Mouse (Mus musculus): ENCODE measurements at regions not wholly inside any gene's neighbourhood (a gene's known extent, or its start where the extent isn't known, plus 50 kb on each side); places are given as distances from the start of the nearest gene placed in this dataset.

DNA sequence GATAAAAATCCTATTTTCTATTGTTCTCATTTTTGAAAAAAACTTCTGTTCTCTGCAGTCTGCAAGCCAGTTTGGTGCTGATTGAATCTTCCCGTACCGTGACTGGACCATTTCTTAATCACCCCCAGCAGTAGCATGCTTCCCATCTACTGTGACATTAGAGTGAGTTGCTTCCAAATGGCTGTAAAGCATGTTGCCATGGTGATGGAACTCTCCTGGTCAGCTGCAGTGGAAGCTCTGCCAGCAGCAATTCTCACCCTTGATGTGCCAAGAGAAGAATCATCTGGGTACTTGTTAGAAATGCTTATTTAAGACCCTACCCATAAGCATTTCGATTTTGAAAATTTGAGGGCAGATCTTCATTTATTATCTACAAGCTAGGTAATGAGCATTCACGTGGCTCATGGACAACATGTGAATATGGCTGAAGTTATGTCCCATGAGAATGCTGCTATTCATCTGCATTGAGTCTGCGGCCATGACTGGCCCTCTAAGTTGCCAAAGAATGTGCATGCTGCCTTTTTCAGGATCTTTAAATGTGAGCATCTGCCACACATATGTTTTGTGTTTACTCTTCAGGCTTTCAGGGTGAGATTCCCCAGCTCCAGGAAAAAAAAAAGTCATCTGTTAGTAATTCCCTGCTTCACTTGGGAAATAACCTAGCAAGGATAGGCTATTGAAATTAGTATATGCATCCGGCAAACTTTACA is 62.8 kb downstream of the H2al1n start:
- H3K9me3 ChIP-seq (ENCODE audit: low read length) = no peaks in the 10 kb centered on the region
- H3K27me3 ChIP-seq (ENCODE audit: insufficient read depth, low read length) = no peaks in the 10 kb centered on the region
- no peak overlapping the region for H3K4me2 ChIP-seq (ENCODE audit: low read depth, low read length, poor library complexity, severe bottlenecking)
- TF ChIP-seq CTCF (IDR thresholded peaks at IDR 0.05) = no peak
- WGBS = 48% methylated on average over 6 of the region's 6 CpGs
- no peaks in the 10 kb centered on the region for H3K36me3 ChIP-seq (ENCODE audit: insufficient read depth, low read length)
- no peak overlapping the region for H3K4me3 ChIP-seq (ENCODE audit: low read depth, low read length)
- H3K9ac ChIP-seq (replicated peaks; ENCODE audit: low read length, poor library complexity, severe bottlenecking) = no peak overlapping the region
- no peaks in the 10 kb centered on the region for H3K4me1 ChIP-seq (ENCODE audit: insufficient read depth, low read length)
- ATAC-seq (ENCODE audit: low FRiP score) (peak; percentile 62; the same call in 1 of the 2 replicates), DNase-seq (ENCODE audit: low spot score) (peak; percentile 79)
- H3K27ac ChIP-seq (ENCODE audit: low read depth, low read length) = no peak overlapping the region

DNA sequence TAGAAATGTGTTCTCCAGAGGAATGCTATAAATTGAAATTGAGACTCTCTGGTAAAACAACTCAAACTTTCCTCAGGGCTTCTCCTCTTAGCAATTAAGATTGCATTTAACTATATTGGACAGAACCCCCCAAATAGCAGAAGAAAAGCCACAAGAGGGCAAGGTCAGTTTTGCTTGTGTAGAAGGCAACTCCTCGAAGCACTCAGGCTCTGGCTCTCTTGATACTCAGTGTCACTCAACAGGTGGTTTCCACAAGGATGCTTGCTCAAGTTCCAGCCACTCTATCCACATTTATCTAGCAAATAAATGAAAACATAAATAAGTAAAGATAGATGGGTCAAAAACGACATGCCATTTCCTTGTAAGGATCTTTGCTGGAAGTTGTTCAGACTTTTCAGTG is 68.4 kb downstream of the H2al1n start:
- H3K4me3 ChIP-seq (ENCODE audit: low read depth, low read length) = no peak overlapping the region
- H3K4me2 ChIP-seq (ENCODE audit: low read depth, low read length, poor library complexity, severe bottlenecking) = no peak overlapping the region
- DNase-seq (ENCODE audit: low spot score) = no peak
- no peaks in the 10 kb centered on the region for H3K36me3 ChIP-seq (ENCODE audit: insufficient read depth, low read length)
- whole genome bisulfite sequencing = 79% methylated on average over 2 of the region's 2 CpGs
- no peaks in the 10 kb centered on the region for H3K9me3 ChIP-seq (ENCODE audit: low read length)
- TF ChIP-seq CTCF (IDR thresholded peaks at IDR 0.05) = no peak
- no peak for ATAC-seq (ENCODE audit: low FRiP score)
- no peaks in the 10 kb centered on the region for H3K4me1 ChIP-seq (ENCODE audit: insufficient read depth, low read length)
- no peak overlapping the region for H3K9ac ChIP-seq (replicated peaks; ENCODE audit: low read length, poor library complexity, severe bottlenecking)
- no peaks in the 10 kb centered on the region for H3K27me3 ChIP-seq (ENCODE audit: insufficient read depth, low read length)
- H3K27ac ChIP-seq (ENCODE audit: low read depth, low read length) = no peak overlapping the region

DNA sequence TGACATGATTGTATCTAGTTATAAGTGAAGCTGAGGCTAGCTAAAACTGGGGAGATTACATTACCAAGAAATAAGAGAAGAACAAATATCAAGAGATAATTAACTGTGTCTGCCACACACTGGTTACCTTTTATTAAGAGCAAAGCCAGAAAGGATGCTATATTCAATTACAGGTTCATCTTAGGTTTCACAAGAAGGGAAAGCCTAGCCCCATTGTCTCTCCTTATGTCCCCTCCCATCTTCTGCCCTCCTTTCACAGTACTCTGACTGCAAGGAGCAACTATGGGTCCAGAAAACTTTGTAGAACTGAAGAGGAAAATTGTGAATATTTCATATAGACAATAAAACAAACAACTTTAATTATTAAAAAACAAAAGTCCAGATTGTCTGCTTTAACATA is 68.8 kb downstream of the H2al1n start:
- TF ChIP-seq CTCF (IDR thresholded peaks at IDR 0.05) = no peak
- Histone ChIP-seq H3K9me3 (ENCODE audit: low read length) (no peaks in the 10 kb centered on the region), H3K9ac (replicated peaks; ENCODE audit: low read length, poor library complexity, severe bottlenecking) (no peak overlapping the region), H3K27ac (ENCODE audit: low read depth, low read length) (no peak overlapping the region), H3K4me2 (ENCODE audit: low read depth, low read length, poor library complexity, severe bottlenecking) (no peak overlapping the region), H3K4me3 (ENCODE audit: low read depth, low read length) (no peak overlapping the region), H3K4me1 (ENCODE audit: insufficient read depth, low read length) (no peaks in the 10 kb centered on the region), H3K27me3 (ENCODE audit: insufficient read depth, low read length) (no peaks in the 10 kb centered on the region), H3K36me3 (ENCODE audit: insufficient read depth, low read length) (no peaks in the 10 kb centered on the region)
- ATAC-seq (ENCODE audit: low FRiP score) = no peak
- no peak for DNase-seq (ENCODE audit: low spot score)

- Histone ChIP-seq H3K27ac (ENCODE audit: low read depth, low read length) (no peak overlapping the region), H3K36me3 (ENCODE audit: insufficient read depth, low read length) (no peaks in the 10 kb centered on the region), H3K4me1 (ENCODE audit: insufficient read depth, low read length) (no peaks in the 10 kb centered on the region), H3K4me2 (ENCODE audit: low read depth, low read length, poor library complexity, severe bottlenecking) (no peak overlapping the region), H3K9ac (replicated peaks; ENCODE audit: low read length, poor library complexity, severe bottlenecking) (no peak overlapping the region), H3K27me3 (ENCODE audit: insufficient read depth, low read length) (no peaks in the 10 kb centered on the region), H3K4me3 (ENCODE audit: low read depth, low read length) (no peak overlapping the region), H3K9me3 (ENCODE audit: low read length) (no peaks in the 10 kb centered on the region)
- ATAC-seq (ENCODE audit: low FRiP score) (no peak), DNase-seq (ENCODE audit: low spot score) (no peak)
- no peak for TF ChIP-seq CTCF (IDR thresholded peaks at IDR 0.05)
- WGBS = 94% methylated on average over 6 of the region's 6 CpGs
These were observed 83.9 kb downstream of the H2al1n start for GRCm38 (mm10) chrX:14294890-14295289.

- Histone ChIP-seq H3K27ac (ENCODE audit: low read depth, low read length) (no peak overlapping the region), H3K9ac (replicated peaks; ENCODE audit: low read length, poor library complexity, severe bottlenecking) (no peak overlapping the region), H3K4me3 (ENCODE audit: low read depth, low read length) (no peak overlapping the region), H3K9me3 (ENCODE audit: low read length) (no peaks in the 10 kb centered on the region), H3K4me1 (ENCODE audit: insufficient read depth, low read length) (no peaks in the 10 kb centered on the region), H3K27me3 (ENCODE audit: insufficient read depth, low read length) (no peaks in the 10 kb centered on the region), H3K4me2 (ENCODE audit: low read depth, low read length, poor library complexity, severe bottlenecking) (no peak overlapping the region), H3K36me3 (ENCODE audit: insufficient read depth, low read length) (no peaks in the 10 kb centered on the region)
- WGBS = 65% methylated on average over 1 of the region's 1 CpGs
- DNase-seq (ENCODE audit: low spot score) (no peak), ATAC-seq (ENCODE audit: low FRiP score) (no peak)
- no peak for TF ChIP-seq CTCF (IDR thresholded peaks at IDR 0.05)
These were observed 91.2 kb downstream of the H2al1n start for GRCm38 (mm10) chrX:14302125-14302524.

- DNase-seq (ENCODE audit: low spot score) (no peak), ATAC-seq (ENCODE audit: low FRiP score) (no peak)
- no peak for TF ChIP-seq CTCF (IDR thresholded peaks at IDR 0.05)
- Histone ChIP-seq H3K9ac (replicated peaks; ENCODE audit: low read length, poor library complexity, severe bottlenecking) (no peak overlapping the region), H3K4me3 (ENCODE audit: low read depth, low read length) (no peak overlapping the region), H3K4me1 (ENCODE audit: insufficient read depth, low read length) (no peaks in the 10 kb centered on the region), H3K36me3 (ENCODE audit: insufficient read depth, low read length) (no peaks in the 10 kb centered on the region), H3K27me3 (ENCODE audit: insufficient read depth, low read length) (no peaks in the 10 kb centered on the region), H3K9me3 (ENCODE audit: low read length) (no peaks in the 10 kb centered on the region), H3K4me2 (ENCODE audit: low read depth, low read length, poor library complexity, severe bottlenecking) (no peak overlapping the region), H3K27ac (ENCODE audit: low read depth, low read length) (no peak overlapping the region)
- 48% methylated on average over 1 of the region's 1 CpGs for WGBS
These were observed 101.8 kb downstream of the H2al1n start for GRCm38 (mm10) chrX:14312746-14313145.

Data from midbrain, postnatal 0 days (tissue).